Mouse (Mus musculus) activated CD4-positive, CD25-positive, alpha-beta regulatory T cell, adult 9 weeks (primary cell): Measurements from ENCODE around the gene Polr3k. TPM values are rescaled to one million over a fixed set of nuclear protein-coding genes. Genes with fewer than 3 reads are reported as not detected.

Experiments
- polyA plus RNA-seq: library from polyadenylated mRNA; unstranded; fragments of 100-300 nt; shearing (Covaris generic); gene quantifications from one replicate; pipeline ENCODE4 v1.2.1, GENCODE M21; 2017

Gene Polr3k
- polyA plus RNA-seq, result 35.9 TPM

GRCm38 (mm10) chr2:181863791-181864535 lies at the start of gene Polr3k:
Gene Polr3k (plus strand): TSS chr2:181864337.

GRCm38 (mm10) chr2:181837372-181838292 lies 26.5 kb upstream of the Polr3k start, which contains the start of gene Pcmtd2:
Gene Pcmtd2 (plus strand): TSS chr2:181837854.

Other genes with a start within 250 kb of the Polr3k start
- gene Gm29797, start 207.3 kb upstream of the Polr3k start, polyA plus RNA-seq, result not detected
- gene Sox18, start 192.7 kb upstream of the Polr3k start, polyA plus RNA-seq, result not detected
- 15.2 TPM for gene Tcea2, start 184.0 kb upstream of the Polr3k start, polyA plus RNA-seq
- 234 TPM for gene Rgs19, start 170.4 kb upstream of the Polr3k start, polyA plus RNA-seq
- gene Lkaaear1, start 165.9 kb upstream of the Polr3k start, polyA plus RNA-seq, result not detected
- gene Oprl1, start 149.3 kb upstream of the Polr3k start, polyA plus RNA-seq, result not detected
- not detected for gene Myt1, start 101.0 kb upstream of the Polr3k start, polyA plus RNA-seq
- 90.0 TPM for gene Pcmtd2, start 26.5 kb upstream of the Polr3k start, polyA plus RNA-seq
- gene Gm14496, start 126.8 kb downstream of the Polr3k start, polyA plus RNA-seq, result 0.09 TPM